ENCODE assay signal across 17 mouse cellular contexts in genomic region chr12:87601388-87601787, GRCm38 (mm10). TPM values are rescaled to one million over a fixed set of nuclear protein-coding genes. Genes with fewer than 3 reads are reported as not detected.
DNase-seq lines count a peak whose midpoint lies in the region; ATAC-seq lines count a peak whose summit lies in the region.
"Not testable (repeated sequence)": the region's sequence is repeated elsewhere in the genome, so short reads cannot be mapped to it uniquely, and the experiment has no call there.
"Had no signal": no experiment of that assay in that cellular context is flagged by ENCODE, and none has a peak within 500 bp of the region (broad histone marks: within the 10 kb centered on the region; RNA-seq: fewer than 3 reads in every experiment).

No protein-coding gene starts in this region.

- H3K27me3 ChIP-seq in embryonic facial prominence, embryonic 11.5 days (ENCODE audit: control insufficient read depth, insufficient read depth, low read length); kidney, embryonic 15.5 days; limb, embryonic 10.5 days (ENCODE audit: low read depth, poor library complexity, severe bottlenecking): not testable (repeated sequence)

- not testable (repeated sequence) for H3K4me3 ChIP-seq in embryonic facial prominence, embryonic 11.5 days (ENCODE audit: low read depth, low read length); kidney, embryonic 15.5 days (replicated peaks); limb, embryonic 10.5 days

- 8% methylated on average over 2 of the region's 2 CpGs for WGBS in embryonic facial prominence, embryonic 11.5 days
- WGBS in kidney, embryonic 15.5 days: 0% methylated on average over 2 of the region's 2 CpGs
- WGBS in limb, embryonic 10.5 days: 2% methylated on average over 2 of the region's 2 CpGs

- H3K4me2 ChIP-seq in embryonic facial prominence, embryonic 11.5 days (ENCODE audit: low read depth, low read length); kidney, embryonic 15.5 days: not testable (repeated sequence)

- not testable (repeated sequence) for ATAC-seq in embryonic facial prominence, embryonic 11.5 days (replicated peaks; ENCODE audit: insufficient number of reproducible peaks, low FRiP score, low TSS enrichment, low read depth)
- peak; percentile 88 for ATAC-seq in kidney, embryonic 15.5 days (replicated peaks; ENCODE audit: low FRiP score)

- H3K27ac ChIP-seq in embryonic facial prominence, embryonic 11.5 days (replicated peaks; ENCODE audit: low read depth, low read length); kidney, embryonic 15.5 days; limb, embryonic 10.5 days: not testable (repeated sequence)

- H3K4me1 ChIP-seq in embryonic facial prominence, embryonic 11.5 days (ENCODE audit: control insufficient read depth, insufficient read depth, low read length); kidney, embryonic 15.5 days; limb, embryonic 10.5 days: not testable (repeated sequence)

- DNase-seq in embryo, embryonic 10.5 days (ENCODE audit: low spot score): peak; percentile 2
- peak; percentile 0 for DNase-seq in embryo, embryonic 11.5 days (ENCODE audit: low read depth, low spot score)
- DNase-seq in embryonic facial prominence, embryonic 11.5 days (ENCODE audit: low spot score): peak; percentile 3
- peak; percentile 13 for DNase-seq in heart, adult 11 months
- DNase-seq in limb, embryonic 10.5 days (ENCODE audit: low spot score): peak; percentile 29
- DNase-seq in mesoderm, embryonic 11.5 days (ENCODE audit: low read depth, low spot score): peak; percentile 1

- H3K9ac ChIP-seq in embryonic facial prominence, embryonic 11.5 days (replicated peaks; ENCODE audit: low read length); kidney, embryonic 15.5 days: not testable (repeated sequence)

- H3K36me3 ChIP-seq in embryonic facial prominence, embryonic 11.5 days (replicated peaks; ENCODE audit: control insufficient read depth, insufficient read depth, low read depth, low read length); kidney, embryonic 15.5 days; limb, embryonic 10.5 days: not testable (repeated sequence)

- not testable (repeated sequence) for H3K9me3 ChIP-seq in embryonic facial prominence, embryonic 11.5 days (replicated peaks; ENCODE audit: control insufficient read depth, low read length); kidney, embryonic 15.5 days (replicated peaks); limb, embryonic 10.5 days (replicated peaks)

RNA-seq across cellular contexts. Expression of gene Oog1, which starts 1.1 kb away (rescaled TPM):
- polyA plus RNA-seq in embryonic facial prominence, embryonic 11.5 days (2014; fragmentation: Nextera tagmentation; extraction: Ambion mirVana): not detected in 2 replicates
- polyA plus RNA-seq in kidney, embryonic 15.5 days (2015; fragmentation: Nextera tagmentation; extraction: Ambion mirVana): not detected in 2 replicates
- not detected in 2 replicates for polyA plus RNA-seq in limb, embryonic 10.5 days (2016; fragmentation: Nextera tagmentation; extraction: Ambion mirVana)
- polyA plus RNA-seq: adrenal gland, adult 2 months; brain, embryonic 14.5 days; embryonic facial prominence, embryonic 13.5 days; embryonic facial prominence, embryonic 15.5 days; erythroblast, embryonic 14.5 days; forebrain, embryonic 10.5 days; forebrain, embryonic 12.5 days; forebrain, embryonic 14.5 days; forebrain, embryonic 16.5 days had no signal

RNA-seq across cellular contexts. Expression of gene Gm4027, which starts 17.3 kb away (rescaled TPM):
- not detected in 2 replicates for polyA plus RNA-seq in embryonic facial prominence, embryonic 11.5 days (2014; fragmentation: Nextera tagmentation; extraction: Ambion mirVana)
- polyA plus RNA-seq in kidney, embryonic 15.5 days (2015; fragmentation: Nextera tagmentation; extraction: Ambion mirVana): not detected in 2 replicates
- not detected in 2 replicates for polyA plus RNA-seq in limb, embryonic 10.5 days (2016; fragmentation: Nextera tagmentation; extraction: Ambion mirVana)
- polyA plus RNA-seq: adrenal gland, adult 2 months; brain, embryonic 14.5 days; embryonic facial prominence, embryonic 13.5 days; embryonic facial prominence, embryonic 15.5 days; erythroblast, embryonic 14.5 days; forebrain, embryonic 10.5 days; forebrain, embryonic 12.5 days; forebrain, embryonic 14.5 days; forebrain, embryonic 16.5 days had no signal

RNA-seq across cellular contexts. Expression of gene Gm16381, which starts 43.0 kb away (rescaled TPM):
- polyA plus RNA-seq in embryonic facial prominence, embryonic 11.5 days (2014; fragmentation: Nextera tagmentation; extraction: Ambion mirVana): not detected in 2 replicates
- polyA plus RNA-seq in kidney, embryonic 15.5 days (2015; fragmentation: Nextera tagmentation; extraction: Ambion mirVana): not detected in 2 replicates
- not detected in 2 replicates for polyA plus RNA-seq in limb, embryonic 10.5 days (2016; fragmentation: Nextera tagmentation; extraction: Ambion mirVana)
- polyA plus RNA-seq: adrenal gland, adult 2 months; brain, embryonic 14.5 days; C2C12; embryonic facial prominence, embryonic 13.5 days; embryonic facial prominence, embryonic 15.5 days; erythroblast, embryonic 14.5 days; forebrain, embryonic 10.5 days; forebrain, embryonic 12.5 days; forebrain, embryonic 14.5 days; forebrain, embryonic 16.5 days had no signal
